In genomic region chr3:108411754-108412121, GRCm38 (mm10) we compare ENCODE assay signal across 9 mouse cellular contexts. TPM values are rescaled to one million over a fixed set of nuclear protein-coding genes. Genes with fewer than 3 reads are reported as not detected.
DNase-seq lines count a peak whose midpoint lies in the region; ATAC-seq and TF ChIP-seq lines count a peak whose summit lies in the region.
"Had no signal": no experiment of that assay in that cellular context is flagged by ENCODE, and none has a peak within 500 bp of the region (broad histone marks: within the 10 kb centered on the region; RNA-seq: fewer than 3 reads in every experiment).

No protein-coding gene starts in this region.

- H3K36me3 ChIP-seq in embryonic facial prominence, embryonic 15.5 days = peaks cover 23% of the 10 kb centered on the region
- H3K36me3 ChIP-seq in hindbrain, embryonic 16.5 days (ENCODE audit: control insufficient read depth, insufficient read depth, low read length) = peaks cover 25% of the 10 kb centered on the region
- H3K36me3 ChIP-seq in limb, embryonic 14.5 days (ENCODE audit: control insufficient read depth, insufficient read depth, low read length) = peaks cover 27% of the 10 kb centered on the region
- H3K36me3 ChIP-seq in stomach, embryonic 14.5 days (ENCODE audit: control insufficient read depth, insufficient read depth, low read length) = peaks cover 3% of the 10 kb centered on the region

- peaks cover 35% of the 10 kb centered on the region for H3K4me1 ChIP-seq in embryonic facial prominence, embryonic 15.5 days
- peaks cover 49% of the 10 kb centered on the region for H3K4me1 ChIP-seq in hindbrain, embryonic 16.5 days (ENCODE audit: control insufficient read depth, insufficient read depth, low read depth, low read length)
- peaks cover 10% of the 10 kb centered on the region; the same call in 1 of the 2 replicates for H3K4me1 ChIP-seq in limb, embryonic 14.5 days (ENCODE audit: control insufficient read depth, insufficient read depth, low read length)
- H3K4me1 ChIP-seq in stomach, embryonic 14.5 days (ENCODE audit: control insufficient read depth, insufficient read depth, low read length) = peaks cover 15% of the 10 kb centered on the region
- H3K4me1 ChIP-seq: limb, embryonic 12.5 days had no signal

- peak overlapping the region; percentile 41 for H3K4me2 ChIP-seq in embryonic facial prominence, embryonic 15.5 days (replicated peaks)
- H3K4me2 ChIP-seq in hindbrain, embryonic 16.5 days (ENCODE audit: low read length) = peak overlapping the region; percentile 76
- 0 out of 2 replicates have a peak overlapping the region, but pooled peaks have one; percentile 13 for H3K4me2 ChIP-seq in limb, embryonic 14.5 days (replicated peaks; ENCODE audit: low read depth, low read length, severe bottlenecking)
- peak overlapping the region; percentile 24 for H3K4me2 ChIP-seq in stomach, embryonic 14.5 days (replicated peaks; ENCODE audit: low read depth, low read length)
- H3K4me2 ChIP-seq: limb, embryonic 12.5 days had no signal

- peak; percentile 37 for DNase-seq in adrenal gland, postnatal 25 days
- DNase-seq in adrenal gland, postnatal 4 days (ENCODE audit: low spot score in 2 of 2) = no peak
- peak; percentile 93 for DNase-seq in Muller cell, postnatal 12 days (ENCODE audit: inconsistent ontology term)
- DNase-seq in limb, embryonic 14.5 days (ENCODE audit: low spot score) = peak; percentile 38
- no peak for DNase-seq in spleen, postnatal 36 days (ENCODE audit: low spot score in 2 of 2)

- H3K27ac ChIP-seq in embryonic facial prominence, embryonic 15.5 days (replicated peaks) = no peak overlapping the region; the same call in 1 of the 2 replicates
- H3K27ac ChIP-seq in hindbrain, embryonic 16.5 days (ENCODE audit: low read depth, low read length) = peak overlapping the region; percentile 87
- H3K27ac ChIP-seq in limb, embryonic 14.5 days (replicated peaks; ENCODE audit: low read depth, low read length) = no peak overlapping the region
- peak overlapping the region; percentile 58; the same call in 1 of the 2 replicates for H3K27ac ChIP-seq in stomach, embryonic 14.5 days (ENCODE audit: low read length)
- H3K27ac ChIP-seq: limb, embryonic 12.5 days had no signal

- no peak for ATAC-seq in embryonic facial prominence, embryonic 15.5 days (ENCODE audit: insufficient number of reproducible peaks, low FRiP score, low TSS enrichment, low read depth)
- peak; percentile 67 for ATAC-seq in hindbrain, embryonic 16.5 days
- ATAC-seq in limb, embryonic 14.5 days (ENCODE audit: low FRiP score, low read depth) = no peak
- ATAC-seq in stomach, embryonic 14.5 days (ENCODE audit: insufficient number of reproducible peaks, insufficient read depth, low FRiP score, low read depth) = 0 out of 2 replicates have a peak, but pooled peaks have one; percentile 14

- WGBS in embryonic facial prominence, embryonic 15.5 days = 50% methylated on average over 8 of the region's 8 CpGs
- WGBS in hindbrain, embryonic 16.5 days = 12% methylated on average over 8 of the region's 8 CpGs
- WGBS in limb, embryonic 14.5 days = 70% methylated on average over 7 of the region's 8 CpGs
- WGBS in stomach, embryonic 14.5 days = 76% methylated on average over 8 of the region's 8 CpGs

- peak overlapping the region; percentile 21 for H3K9ac ChIP-seq in embryonic facial prominence, embryonic 15.5 days
- peak overlapping the region; percentile 72 for H3K9ac ChIP-seq in hindbrain, embryonic 16.5 days (ENCODE audit: low read depth, low read length)
- H3K9ac ChIP-seq in limb, embryonic 14.5 days (ENCODE audit: low read depth, low read length, severe bottlenecking) = peak overlapping the region; percentile 43; the same call in 1 of the 2 replicates
- no peak overlapping the region for H3K9ac ChIP-seq in stomach, embryonic 14.5 days (replicated peaks; ENCODE audit: low read depth, low read length)

- 0 out of 2 replicates have a peak, but pooled peaks cover 13% of the 10 kb centered on the region for H3K9me3 ChIP-seq in embryonic facial prominence, embryonic 15.5 days (replicated peaks)
- no peaks in the 10 kb centered on the region; the same call in 1 of the 2 replicates for H3K9me3 ChIP-seq in hindbrain, embryonic 16.5 days (ENCODE audit: control insufficient read depth, low read length)
- peaks cover 15% of the 10 kb centered on the region for H3K9me3 ChIP-seq in limb, embryonic 14.5 days (ENCODE audit: control insufficient read depth, low read length)
- peaks cover 17% of the 10 kb centered on the region for H3K9me3 ChIP-seq in stomach, embryonic 14.5 days (ENCODE audit: control insufficient read depth, low read depth, low read length)

- H3K27me3 ChIP-seq in embryonic facial prominence, embryonic 15.5 days = peaks cover 7% of the 10 kb centered on the region; the same call in 1 of the 2 replicates
- H3K27me3 ChIP-seq in hindbrain, embryonic 16.5 days (replicated peaks; ENCODE audit: control insufficient read depth, insufficient read depth, low read length) = no peaks in the 10 kb centered on the region
- 0 out of 2 replicates have a peak, but pooled peaks cover 7% of the 10 kb centered on the region for H3K27me3 ChIP-seq in limb, embryonic 14.5 days (ENCODE audit: control insufficient read depth, insufficient read depth, low read length)
- 0 out of 2 replicates have a peak, but pooled peaks cover 3% of the 10 kb centered on the region for H3K27me3 ChIP-seq in stomach, embryonic 14.5 days (ENCODE audit: control insufficient read depth, insufficient read depth, low read length)

- TF ChIP-seq POLR2A in limb, embryonic 14.5 days (IDR thresholded peaks at IDR 0.05; ENCODE audit: borderline replicate concordance, extremely low read depth, insufficient read depth, insufficient read length) = no peak

- peak overlapping the region; percentile 22 for H3K4me3 ChIP-seq in embryonic facial prominence, embryonic 15.5 days (replicated peaks)
- H3K4me3 ChIP-seq in hindbrain, embryonic 16.5 days (ENCODE audit: low read length) = peak overlapping the region; percentile 40
- no peak overlapping the region for H3K4me3 ChIP-seq in limb, embryonic 14.5 days (replicated peaks; ENCODE audit: low read length)
- 0 out of 2 replicates have a peak overlapping the region, but pooled peaks have one; percentile 5 for H3K4me3 ChIP-seq in stomach, embryonic 14.5 days (ENCODE audit: low read depth, low read length)
- H3K4me3 ChIP-seq: limb, embryonic 12.5 days had no signal

RNA-seq across cellular contexts. Expression of gene Celsr2, which starts 3.6 kb away (rescaled TPM):
- 6.4 and 7.5 TPM in 2 replicates for total RNA-seq in adrenal gland, postnatal 25 days (2021)
- 10 to 100 TPM; 15.3 to 25.8 TPM for total RNA-seq in adrenal gland, postnatal 4 days (2021)
- 20.1 and 20.7 TPM in 2 replicates for polyA plus RNA-seq in embryonic facial prominence, embryonic 15.5 days (2015; fragmentation: Nextera tagmentation; extraction: Ambion mirVana)
- polyA plus RNA-seq in hindbrain, embryonic 16.5 days (2015; fragmentation: Nextera tagmentation; extraction: Ambion mirVana) = 34.5 and 34.7 TPM in 2 replicates
- polyA plus RNA-seq in limb, embryonic 14.5 days (2012; rRNA removed) = 18.9 and 23.3 TPM in 2 replicates
- polyA plus RNA-seq in limb, embryonic 14.5 days (2014; fragmentation: Nextera tagmentation; extraction: Ambion mirVana) = 10.5 and 15.5 TPM in 2 replicates
- polyA plus RNA-seq in stomach, embryonic 14.5 days (2014; fragmentation: Nextera tagmentation; extraction: Ambion mirVana) = 20.6 and 21.9 TPM in 2 replicates

RNA-seq across cellular contexts. Expression of gene Psrc1, which starts 28.1 kb away (rescaled TPM):
- 2.5 and 3.7 TPM in 2 replicates for total RNA-seq in adrenal gland, postnatal 25 days (2021)
- total RNA-seq in adrenal gland, postnatal 4 days (2021) = 10 to 100 TPM; 13.0 to 15.2 TPM
- polyA plus RNA-seq in embryonic facial prominence, embryonic 15.5 days (2015; fragmentation: Nextera tagmentation; extraction: Ambion mirVana) = 41.7 TPM in 2 replicates
- 10.8 and 11.1 TPM in 2 replicates for polyA plus RNA-seq in hindbrain, embryonic 16.5 days (2015; fragmentation: Nextera tagmentation; extraction: Ambion mirVana)
- 86.7 and 91.5 TPM in 2 replicates for polyA plus RNA-seq in limb, embryonic 14.5 days (2012; rRNA removed)
- 38.0 and 39.1 TPM in 2 replicates for polyA plus RNA-seq in limb, embryonic 14.5 days (2014; fragmentation: Nextera tagmentation; extraction: Ambion mirVana)
- 39.3 and 44.4 TPM in 2 replicates for polyA plus RNA-seq in stomach, embryonic 14.5 days (2014; fragmentation: Nextera tagmentation; extraction: Ambion mirVana)

RNA-seq across cellular contexts. Expression of gene Sars, which starts 33.3 kb away (rescaled TPM):
- total RNA-seq in adrenal gland, postnatal 25 days (2021) = 170 and 185 TPM in 2 replicates
- total RNA-seq in adrenal gland, postnatal 4 days (2021) = 100 to 1,000 TPM; 163 to 171 TPM
- polyA plus RNA-seq in embryonic facial prominence, embryonic 15.5 days (2015; fragmentation: Nextera tagmentation; extraction: Ambion mirVana) = 117 and 120 TPM in 2 replicates
- polyA plus RNA-seq in hindbrain, embryonic 16.5 days (2015; fragmentation: Nextera tagmentation; extraction: Ambion mirVana) = 216 and 224 TPM in 2 replicates
- polyA plus RNA-seq in limb, embryonic 14.5 days (2012; rRNA removed) = 52.4 and 80.2 TPM in 2 replicates
- 108 and 118 TPM in 2 replicates for polyA plus RNA-seq in limb, embryonic 14.5 days (2014; fragmentation: Nextera tagmentation; extraction: Ambion mirVana)
- 115 and 129 TPM in 2 replicates for polyA plus RNA-seq in stomach, embryonic 14.5 days (2014; fragmentation: Nextera tagmentation; extraction: Ambion mirVana)

RNA-seq across cellular contexts. Expression of gene Mybphl, which starts 47.0 kb away (rescaled TPM):
- total RNA-seq in adrenal gland, postnatal 25 days (2021) = not detected in 2 replicates
- total RNA-seq in adrenal gland, postnatal 4 days (2021) = not detected
- polyA plus RNA-seq in embryonic facial prominence, embryonic 15.5 days (2015; fragmentation: Nextera tagmentation; extraction: Ambion mirVana) = 0.12 TPM in 1 of 2 replicates, not detected in the other
- 0.11 TPM in 1 of 2 replicates, not detected in the other for polyA plus RNA-seq in hindbrain, embryonic 16.5 days (2015; fragmentation: Nextera tagmentation; extraction: Ambion mirVana)
- not detected in 2 replicates for polyA plus RNA-seq in limb, embryonic 14.5 days (2012; rRNA removed)
- polyA plus RNA-seq in limb, embryonic 14.5 days (2014; fragmentation: Nextera tagmentation; extraction: Ambion mirVana) = not detected in 2 replicates
- not detected in 2 replicates for polyA plus RNA-seq in stomach, embryonic 14.5 days (2014; fragmentation: Nextera tagmentation; extraction: Ambion mirVana)
- polyA plus RNA-seq: limb, embryonic 12.5 days had no signal

Comparison
In these comparisons a context has a peak if more than half of its experiments do, and no peak if none do; other contexts are left out.
1. DNase-seq: peak in adrenal gland, postnatal 25 days (single experiment), Muller cell, postnatal 12 days (single experiment) and limb, embryonic 14.5 days (single experiment); none in adrenal gland, postnatal 4 days (0 of 2) and spleen, postnatal 36 days (0 of 2).
2. ATAC-seq: peak in hindbrain, embryonic 16.5 days (single experiment) and stomach, embryonic 14.5 days (single experiment); none in embryonic facial prominence, embryonic 15.5 days (single experiment) and limb, embryonic 14.5 days (single experiment).
3. H3K27ac ChIP-seq: peak in hindbrain, embryonic 16.5 days (single experiment) and stomach, embryonic 14.5 days (single experiment); none in embryonic facial prominence, embryonic 15.5 days (single experiment) and limb, embryonic 14.5 days (single experiment).
4. H3K4me2 ChIP-seq: peak in every context shown above with its lines; median percentile 76 in hindbrain, embryonic 16.5 days; 41 in embryonic facial prominence, embryonic 15.5 days; 24 in stomach, embryonic 14.5 days; 13 in limb, embryonic 14.5 days.